Mouse (Mus musculus) B cell, adult 2 months (primary cell): Measurements from ENCODE around the gene Gm40193.
A peak's percentile ranks its signal among the peaks of the same experiment; 100 is the strongest.
"Not testable (repeated sequence)": the region's sequence is repeated elsewhere in the genome, so short reads cannot be mapped to it uniquely, and the experiment has no call there.

Source experiments
- DNase-seq, 2 experiments: peaks; one replicate each; pipeline ENCODE4 v3.0.0; 2022

Gm40193 gene

GRCm38 (mm10) chr11:70539877-70540587 is 7.3 kb upstream of the Gm40193 start, which contains the start of gene Pld2:
Gene Pld2, plus strand, starts transcription at chr11:70540064.
- DNase-seq: peak; percentile 81 to 88

DNA sequence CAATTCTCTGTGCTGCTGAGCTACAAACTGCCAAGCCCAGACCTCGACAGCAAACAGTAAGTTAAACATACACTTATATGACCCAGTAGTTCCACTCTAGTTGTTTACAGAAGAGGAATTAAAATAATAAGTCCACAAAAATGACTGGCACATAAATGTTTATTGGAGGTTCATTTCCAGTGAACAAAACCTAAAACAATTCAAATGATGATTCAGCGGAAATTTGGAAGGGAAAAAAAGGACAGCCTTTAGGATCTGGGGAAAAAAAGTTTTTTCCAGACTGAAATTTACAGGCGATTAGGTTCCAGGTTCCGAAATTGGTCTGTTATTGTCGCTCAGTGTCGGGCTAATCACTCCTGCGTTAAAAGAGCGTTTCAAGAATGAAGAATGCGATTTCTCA is 6.7 kb upstream of the Gm40193 start:
- no peak for DNase-seq

- DNase-seq: not testable (repeated sequence)
These were observed 1.7 kb downstream of the Gm40193 start for GRCm38 (mm10) chr11:70531065-70531464.

DNA sequence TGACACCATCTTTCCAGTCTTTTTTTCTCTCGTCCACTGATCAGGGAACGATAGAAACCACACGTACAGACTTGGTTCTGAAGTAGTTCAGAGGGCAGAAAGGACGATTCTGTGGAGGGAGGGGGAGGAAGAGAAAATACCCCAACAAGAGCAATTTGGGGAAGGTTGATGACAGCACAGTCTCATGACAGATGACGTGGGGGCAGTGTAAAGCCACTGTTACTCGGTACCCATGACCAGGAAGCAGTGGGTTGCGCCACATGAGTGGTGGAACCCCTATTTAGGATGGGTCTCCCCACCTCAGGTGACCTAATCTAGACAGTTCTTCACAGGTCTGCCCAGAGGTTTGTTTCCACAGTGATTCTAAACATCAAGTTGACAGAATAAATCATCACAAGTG is 4.1 kb downstream of the Gm40193 start:
- DNase-seq: no peak

- no peak for DNase-seq
These were observed 6.5 kb downstream of the Gm40193 start for GRCm38 (mm10) chr11:70526211-70526610.

GRCm38 (mm10) chr11:70525726-70526125 is 7.0 kb downstream of the Gm40193 start:
- DNase-seq: no peak

DNA sequence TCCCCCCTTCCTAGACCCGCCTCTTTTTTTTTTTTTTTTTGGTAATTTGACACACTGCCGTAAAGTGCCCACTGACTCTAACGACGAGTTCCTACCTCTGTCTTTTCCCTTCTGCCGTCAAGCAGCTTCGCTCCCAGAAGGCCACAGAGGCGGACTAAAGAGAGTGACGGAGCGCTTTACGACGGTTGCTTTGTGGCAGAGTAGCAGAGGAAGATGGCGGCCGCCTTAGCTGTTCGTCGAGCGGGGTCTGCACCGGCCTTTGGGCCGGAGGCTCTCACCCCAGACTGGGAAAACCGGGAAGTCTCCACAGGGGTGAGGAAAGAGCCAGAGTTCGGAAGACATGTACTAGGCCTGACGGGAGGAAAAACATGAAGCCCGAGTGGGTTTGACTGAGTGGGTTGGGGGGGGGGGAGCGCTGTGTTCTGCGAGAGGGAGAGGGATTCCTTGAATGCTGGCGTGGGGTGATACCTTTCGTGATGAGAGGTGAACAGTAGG is 7.5 kb downstream of the Gm40193 start, which contains the start of gene Psmb6:
TSS of gene Psmb6 (plus strand) at position 184 of the 495 bp plus-strand sequence.
- peak; percentile 84 to 85 for DNase-seq

GRCm38 (mm10) chr11:70524782-70525181 is 8.0 kb downstream of the Gm40193 start:
- DNase-seq: no peak

GRCm38 (mm10) chr11:70523306-70523989 is 9.3 kb downstream of the Gm40193 start:
- not testable (repeated sequence) for DNase-seq

DNA sequence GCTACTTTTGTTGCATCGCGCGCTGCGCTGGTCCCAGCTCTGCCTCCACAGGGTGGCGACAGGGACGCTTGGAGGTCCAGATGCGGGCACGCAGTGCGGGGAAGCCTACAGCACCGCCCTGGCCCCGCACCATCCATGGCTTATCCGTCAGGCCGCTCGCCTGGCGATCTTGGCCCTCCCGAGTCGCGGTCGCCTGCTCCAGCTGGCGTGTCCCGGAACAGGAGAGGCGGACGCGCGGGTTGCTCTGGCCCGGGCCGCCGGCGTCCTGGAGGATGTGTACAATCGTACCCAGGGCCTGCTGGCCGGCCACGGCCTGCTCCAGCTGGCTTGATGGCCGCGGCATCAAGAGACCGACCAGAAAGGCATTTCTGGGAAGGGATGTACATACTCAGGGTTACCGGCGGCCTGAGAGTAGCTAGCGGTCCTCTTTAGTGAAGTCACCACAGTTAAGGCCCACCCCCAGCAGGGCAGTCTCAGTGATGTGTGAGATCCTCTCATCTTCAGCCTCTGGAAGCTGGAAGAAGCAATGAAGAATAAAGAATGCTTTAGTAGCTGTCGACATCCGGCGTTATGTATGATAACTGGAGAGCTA is 12.5 kb downstream of the Gm40193 start:
- DNase-seq: no peak

DNA sequence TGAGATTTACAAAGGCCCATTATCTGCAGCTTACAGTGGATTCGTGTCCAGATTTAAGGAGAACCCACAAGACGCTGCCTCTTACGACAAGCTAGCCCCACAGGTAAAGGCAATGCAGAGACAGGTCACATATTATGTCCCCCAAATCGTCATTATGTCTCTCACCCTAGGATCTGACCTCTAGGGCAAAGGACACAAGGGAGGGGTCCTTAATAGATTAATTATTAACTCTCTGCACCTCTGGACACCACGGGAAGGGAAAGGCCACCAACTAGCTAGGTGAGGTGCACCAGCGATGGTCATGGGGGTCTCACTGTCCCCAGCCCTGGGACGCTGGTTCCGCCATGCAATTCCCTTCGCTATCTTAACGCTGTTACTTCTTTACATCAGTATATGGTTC is 13.8 kb downstream of the Gm40193 start, which contains the start of gene Gltpd2:
TSS of gene Gltpd2 (plus strand) at position 274 of the 400 bp plus-strand sequence.
- no peak for DNase-seq

- no peak for DNase-seq
These were observed 14.3 kb downstream of the Gm40193 start for GRCm38 (mm10) chr11:70518436-70518835.

GRCm38 (mm10) chr11:70516352-70516751 is 16.4 kb downstream of the Gm40193 start:
- peak; percentile 55 to 61 for DNase-seq

- DNase-seq: no peak
These were observed 18.5 kb downstream of the Gm40193 start, which contains the start of gene Vmo1 for GRCm38 (mm10) chr11:70514288-70514687. Gene Vmo1, minus strand, starts transcription at chr11:70514616.

- no peak for DNase-seq
These were observed 19.2 kb downstream of the Gm40193 start for GRCm38 (mm10) chr11:70513520-70513919.

- no peak for DNase-seq
These were observed 19.9 kb downstream of the Gm40193 start for GRCm38 (mm10) chr11:70512709-70513342.

- DNase-seq: no peak
These were observed 20.9 kb downstream of the Gm40193 start for GRCm38 (mm10) chr11:70511825-70512224.

DNA sequence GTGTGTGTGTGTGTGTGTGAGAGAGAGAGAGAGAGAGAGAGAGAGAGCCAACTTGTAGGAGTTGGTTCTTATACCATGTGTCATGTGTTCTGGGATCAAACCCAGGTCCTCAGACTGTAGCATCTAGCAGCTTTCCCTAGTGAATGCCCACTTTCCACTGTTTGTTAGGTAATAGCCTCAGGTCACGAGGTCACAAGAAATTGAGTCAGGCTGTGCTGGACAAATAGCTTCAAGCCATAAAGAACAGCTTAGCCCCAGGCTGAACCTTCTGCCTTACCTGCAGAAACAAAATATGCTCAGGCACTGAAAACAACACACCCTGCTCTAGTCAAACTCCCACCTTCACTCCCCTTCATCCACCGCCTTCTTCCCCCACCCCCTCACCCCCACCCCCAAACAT is 21.5 kb downstream of the Gm40193 start:
- DNase-seq: no peak

DNA sequence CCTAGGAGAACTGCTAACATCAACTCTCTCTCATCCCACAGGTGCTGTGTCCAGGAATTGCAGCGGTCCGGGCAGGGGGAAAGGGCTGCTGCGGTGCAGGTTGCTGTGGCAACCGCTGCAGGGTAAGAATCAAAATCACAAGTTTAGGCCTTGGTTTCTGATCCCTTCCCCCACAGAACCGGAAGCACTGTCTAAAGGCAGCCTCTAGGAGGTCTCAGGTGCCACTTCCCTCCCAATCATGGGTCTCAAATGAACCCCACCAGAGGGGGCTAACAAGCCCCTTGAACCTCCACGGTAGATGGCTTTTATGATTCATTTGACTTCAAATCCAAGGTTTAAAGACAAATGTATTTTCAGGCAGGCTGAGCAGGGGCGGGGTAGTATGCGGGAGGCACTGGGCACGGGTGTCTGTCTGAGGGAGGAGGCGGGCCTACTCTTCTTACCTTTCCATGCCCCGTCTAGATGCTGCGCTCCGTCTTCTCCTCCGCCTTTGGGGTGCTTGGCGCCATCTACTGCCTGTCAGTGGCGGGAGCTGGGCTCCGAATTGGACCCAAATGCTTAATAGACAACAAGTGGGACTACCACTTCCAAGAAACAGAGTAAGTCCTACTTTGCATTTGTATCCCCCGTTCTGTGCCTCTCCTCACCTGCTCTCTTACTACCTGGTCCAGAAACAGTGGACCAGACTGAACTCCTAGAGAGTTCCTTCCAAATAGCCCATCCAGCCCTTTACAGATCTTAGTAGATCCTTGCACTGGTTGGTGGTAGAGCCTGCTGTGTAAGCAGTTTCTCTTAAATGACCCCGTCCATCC is 22.8 kb downstream of the Gm40193 start:
- DNase-seq: peak; percentile 58 to 63

DNA sequence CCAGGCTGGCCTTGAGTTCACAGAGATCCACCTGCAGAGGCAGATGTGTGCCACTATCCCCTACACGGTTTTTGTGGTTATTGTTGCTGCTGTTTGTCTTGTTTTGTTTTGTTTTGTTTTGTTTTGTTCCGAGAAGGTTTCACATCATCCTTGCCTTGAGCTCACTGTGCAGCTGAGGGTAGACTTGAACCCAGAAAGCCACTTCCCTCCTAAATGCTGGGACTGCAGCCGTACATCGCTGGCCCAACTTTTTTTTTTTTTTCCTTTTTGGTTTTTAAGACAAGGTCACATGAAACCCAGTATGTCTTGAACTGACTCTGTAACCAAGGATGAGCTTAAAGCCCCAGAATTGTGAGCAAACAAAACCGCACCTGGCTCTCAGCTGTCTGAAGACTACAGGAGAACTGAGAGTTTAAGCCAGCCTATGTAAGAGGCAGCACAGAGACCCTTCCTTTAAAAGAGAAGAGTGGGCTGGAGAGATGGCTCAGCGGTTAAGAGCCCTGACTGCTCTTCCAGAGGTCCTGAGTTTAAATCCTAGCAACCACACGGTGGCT is 25.7 kb downstream of the Gm40193 start:
- no peak for DNase-seq

DNA sequence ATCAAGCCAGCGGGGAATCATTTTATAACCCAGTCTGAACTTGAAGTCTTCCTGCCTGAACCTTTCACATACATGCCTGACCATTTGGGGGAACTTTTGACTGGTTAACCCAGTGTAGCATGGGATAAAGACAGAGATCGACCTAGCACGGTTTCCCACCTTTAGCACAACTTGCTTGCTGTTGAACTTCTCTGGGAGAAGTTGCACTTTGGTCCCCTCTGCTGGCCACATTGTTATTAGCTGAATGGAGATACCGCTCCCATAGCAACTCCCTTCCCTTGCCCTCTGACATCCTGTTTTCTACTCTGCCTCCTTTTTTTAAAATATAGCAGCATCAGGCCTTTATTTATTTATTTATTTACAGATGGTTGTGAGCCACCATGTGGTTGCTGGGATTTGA is 26.4 kb downstream of the Gm40193 start:
- peak; percentile 73 to 74 for DNase-seq

DNA sequence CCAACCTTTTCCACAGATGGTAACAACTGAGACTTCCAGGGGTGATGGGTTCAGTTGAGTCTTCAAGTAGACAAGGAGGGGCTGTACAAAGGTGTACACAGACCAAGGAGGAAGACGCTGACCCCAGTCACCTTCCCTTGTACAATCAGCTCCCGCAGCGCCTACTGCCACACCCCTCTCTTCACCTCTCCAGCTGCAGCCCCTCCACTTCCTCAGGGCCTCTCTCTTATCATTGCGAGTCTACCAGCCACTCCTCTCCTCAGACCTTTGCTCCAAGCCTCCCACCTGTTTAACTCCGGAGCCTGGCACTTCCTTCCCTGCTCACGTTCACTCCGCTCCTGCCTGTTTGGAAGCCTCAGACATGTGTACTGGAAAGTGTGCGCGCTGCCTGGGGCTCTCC is 27.8 kb downstream of the Gm40193 start, which contains the start of gene Tm4sf5:
TSS of gene Tm4sf5 (plus strand) at position 275 of the 400 bp plus-strand sequence.
- no peak for DNase-seq
